Mouse (Mus musculus): ENCODE data around the gene Dab1. TPM values are rescaled to one million over a fixed set of nuclear protein-coding genes. Genes with fewer than 3 reads are reported as not detected.

The Dab1 gene
- polyA plus RNA-seq, 1 experiment from 2014 or later, result 195 TPM

GRCm38 (mm10) chr4:104059569-104059968 is 440.4 kb downstream of the Dab1 start:
- no peaks in the 10 kb centered on the region for H3K4me1 ChIP-seq (replicated peaks; ENCODE audit: control insufficient read depth, insufficient read depth, low read length)
- no peak overlapping the region for H3K9ac ChIP-seq (replicated peaks; ENCODE audit: low read depth, low read length)
- H3K4me2 ChIP-seq (ENCODE audit: low read length), result no peak overlapping the region
- no peak overlapping the region for H3K4me3 ChIP-seq (replicated peaks; ENCODE audit: low read length)
- no peak for ATAC-seq
- H3K27me3 ChIP-seq (replicated peaks; ENCODE audit: control insufficient read depth, insufficient read depth, low read length), result no peaks in the 10 kb centered on the region
- 35% methylated on average over 4 of the region's 4 CpGs for WGBS
- no peaks in the 10 kb centered on the region for H3K36me3 ChIP-seq (ENCODE audit: control insufficient read depth, insufficient read depth)
- no peaks in the 10 kb centered on the region for H3K9me3 ChIP-seq (ENCODE audit: control insufficient read depth, low read length)
- H3K27ac ChIP-seq (ENCODE audit: low read length), result no peak overlapping the region

GRCm38 (mm10) chr4:104062356-104062755 is 443.2 kb downstream of the Dab1 start:
- Histone ChIP-seq H3K27ac (ENCODE audit: low read length) (no peak overlapping the region), H3K4me1 (replicated peaks; ENCODE audit: control insufficient read depth, insufficient read depth, low read length) (peaks cover 4% of the 10 kb centered on the region), H3K36me3 (ENCODE audit: control insufficient read depth, insufficient read depth) (no peaks in the 10 kb centered on the region), H3K27me3 (replicated peaks; ENCODE audit: control insufficient read depth, insufficient read depth, low read length) (no peaks in the 10 kb centered on the region), H3K4me2 (ENCODE audit: low read length) (no peak overlapping the region), H3K4me3 (replicated peaks; ENCODE audit: low read length) (no peak overlapping the region), H3K9ac (replicated peaks; ENCODE audit: low read depth, low read length) (no peak overlapping the region), H3K9me3 (ENCODE audit: control insufficient read depth, low read length) (no peaks in the 10 kb centered on the region)
- no peak for ATAC-seq
- WGBS, result 59% methylated on average over 4 of the region's 4 CpGs

GRCm38 (mm10) chr4:104066901-104067300 is 447.7 kb downstream of the Dab1 start:
- no peak overlapping the region for H3K27ac ChIP-seq (ENCODE audit: low read length)

GRCm38 (mm10) chr4:104067748-104068147 is 448.6 kb downstream of the Dab1 start:
- 30% methylated on average over 3 of the region's 3 CpGs for WGBS
- ATAC-seq, result no peak
- H3K9ac ChIP-seq (replicated peaks; ENCODE audit: low read depth, low read length), result no peak overlapping the region

More at GRCm38 (mm10) chr4:104066901-104067300, 447.7 kb downstream of the Dab1 start:
- Histone ChIP-seq H3K27me3 (replicated peaks; ENCODE audit: control insufficient read depth, insufficient read depth, low read length) (peaks cover 1% of the 10 kb centered on the region; the same call in 1 of the 2 replicates), H3K9ac (replicated peaks; ENCODE audit: low read depth, low read length) (no peak overlapping the region), H3K36me3 (ENCODE audit: control insufficient read depth, insufficient read depth) (no peaks in the 10 kb centered on the region), H3K4me2 (ENCODE audit: low read length) (no peak overlapping the region), H3K4me1 (replicated peaks; ENCODE audit: control insufficient read depth, insufficient read depth, low read length) (peaks cover 4% of the 10 kb centered on the region), H3K4me3 (replicated peaks; ENCODE audit: low read length) (no peak overlapping the region), H3K9me3 (ENCODE audit: control insufficient read depth, low read length) (no peaks in the 10 kb centered on the region)
- WGBS, result 19% methylated on average over 5 of the region's 5 CpGs
- no peak for ATAC-seq

GRCm38 (mm10) chr4:104071296-104071695 is 452.1 kb downstream of the Dab1 start:
- Histone ChIP-seq H3K4me1 (replicated peaks; ENCODE audit: control insufficient read depth, insufficient read depth, low read length) (peaks cover 13% of the 10 kb centered on the region), H3K9me3 (ENCODE audit: control insufficient read depth, low read length) (no peaks in the 10 kb centered on the region), H3K27me3 (replicated peaks; ENCODE audit: control insufficient read depth, insufficient read depth, low read length) (peaks cover 3% of the 10 kb centered on the region; the same call in 1 of the 2 replicates), H3K36me3 (ENCODE audit: control insufficient read depth, insufficient read depth) (no peaks in the 10 kb centered on the region), H3K4me2 (ENCODE audit: low read length) (no peak overlapping the region), H3K4me3 (replicated peaks; ENCODE audit: low read length) (no peak overlapping the region), H3K9ac (replicated peaks; ENCODE audit: low read depth, low read length) (no peak overlapping the region), H3K27ac (ENCODE audit: low read length) (no peak overlapping the region)
- no peak for ATAC-seq
- WGBS, result 82% methylated on average over 10 of the region's 10 CpGs

More at GRCm38 (mm10) chr4:104067748-104068147, 448.6 kb downstream of the Dab1 start:
- H3K4me3 ChIP-seq (replicated peaks; ENCODE audit: low read length), result no peak overlapping the region
- no peak overlapping the region for H3K4me2 ChIP-seq (ENCODE audit: low read length)
- H3K27me3 ChIP-seq (replicated peaks; ENCODE audit: control insufficient read depth, insufficient read depth, low read length), result peaks cover 3% of the 10 kb centered on the region; the same call in 1 of the 2 replicates
- H3K27ac ChIP-seq (ENCODE audit: low read length), result no peak overlapping the region
- H3K36me3 ChIP-seq (ENCODE audit: control insufficient read depth, insufficient read depth), result no peaks in the 10 kb centered on the region
- peaks cover 4% of the 10 kb centered on the region for H3K4me1 ChIP-seq (replicated peaks; ENCODE audit: control insufficient read depth, insufficient read depth, low read length)
- H3K9me3 ChIP-seq (ENCODE audit: control insufficient read depth, low read length), result no peaks in the 10 kb centered on the region

GRCm38 (mm10) chr4:104073920-104074459 is 454.8 kb downstream of the Dab1 start:
- no peak overlapping the region for H3K4me2 ChIP-seq (ENCODE audit: low read length)
- no peak overlapping the region for H3K27ac ChIP-seq (ENCODE audit: low read length)
- H3K4me3 ChIP-seq (replicated peaks; ENCODE audit: low read length), result no peak overlapping the region
- 6% methylated on average over 7 of the region's 7 CpGs for WGBS
- ATAC-seq, result peak; percentile 67
- H3K27me3 ChIP-seq (replicated peaks; ENCODE audit: control insufficient read depth, insufficient read depth, low read length), result peaks cover 3% of the 10 kb centered on the region; the same call in 1 of the 2 replicates
- no peaks in the 10 kb centered on the region for H3K9me3 ChIP-seq (ENCODE audit: control insufficient read depth, low read length)
- no peaks in the 10 kb centered on the region for H3K36me3 ChIP-seq (ENCODE audit: control insufficient read depth, insufficient read depth)
- no peak overlapping the region for H3K9ac ChIP-seq (replicated peaks; ENCODE audit: low read depth, low read length)
- peaks cover 9% of the 10 kb centered on the region; the same call in 1 of the 2 replicates for H3K4me1 ChIP-seq (replicated peaks; ENCODE audit: control insufficient read depth, insufficient read depth, low read length)

- Histone ChIP-seq H3K27me3 (replicated peaks; ENCODE audit: control insufficient read depth, insufficient read depth, low read length) (no peaks in the 10 kb centered on the region), H3K4me3 (replicated peaks; ENCODE audit: low read length) (no peak overlapping the region), H3K4me1 (replicated peaks; ENCODE audit: control insufficient read depth, insufficient read depth, low read length) (peaks cover 9% of the 10 kb centered on the region; the same call in 1 of the 2 replicates), H3K9me3 (ENCODE audit: control insufficient read depth, low read length) (no peaks in the 10 kb centered on the region), H3K9ac (replicated peaks; ENCODE audit: low read depth, low read length) (no peak overlapping the region), H3K36me3 (ENCODE audit: control insufficient read depth, insufficient read depth) (no peaks in the 10 kb centered on the region), H3K27ac (ENCODE audit: low read length) (no peak overlapping the region), H3K4me2 (ENCODE audit: low read length) (no peak overlapping the region)
- WGBS, result 83% methylated on average over 1 of the region's 1 CpGs
- ATAC-seq, result no peak
Measured at GRCm38 (mm10) chr4:104077771-104078170, 458.6 kb downstream of the Dab1 start.

- 55% methylated on average over 6 of the region's 6 CpGs for WGBS
- no peaks in the 10 kb centered on the region for H3K9me3 ChIP-seq (ENCODE audit: control insufficient read depth, low read length)
- no peak overlapping the region for H3K27ac ChIP-seq (ENCODE audit: low read length)
- no peak for ATAC-seq
- no peak overlapping the region for H3K4me3 ChIP-seq (replicated peaks; ENCODE audit: low read length)
- no peaks in the 10 kb centered on the region for H3K4me1 ChIP-seq (replicated peaks; ENCODE audit: control insufficient read depth, insufficient read depth, low read length)
- H3K4me2 ChIP-seq (ENCODE audit: low read length), result no peak overlapping the region
- H3K36me3 ChIP-seq (ENCODE audit: control insufficient read depth, insufficient read depth), result no peaks in the 10 kb centered on the region
- H3K27me3 ChIP-seq (replicated peaks; ENCODE audit: control insufficient read depth, insufficient read depth, low read length), result no peaks in the 10 kb centered on the region
- no peak overlapping the region for H3K9ac ChIP-seq (replicated peaks; ENCODE audit: low read depth, low read length)
Measured at GRCm38 (mm10) chr4:104106299-104106698, 487.1 kb downstream of the Dab1 start.

- Histone ChIP-seq H3K9ac (replicated peaks; ENCODE audit: low read depth, low read length) (no peak overlapping the region), H3K4me2 (ENCODE audit: low read length) (no peak overlapping the region), H3K27ac (ENCODE audit: low read length) (no peak overlapping the region), H3K9me3 (ENCODE audit: control insufficient read depth, low read length) (no peaks in the 10 kb centered on the region), H3K4me1 (replicated peaks; ENCODE audit: control insufficient read depth, insufficient read depth, low read length) (peaks cover 15% of the 10 kb centered on the region), H3K36me3 (ENCODE audit: control insufficient read depth, insufficient read depth) (no peaks in the 10 kb centered on the region), H3K4me3 (replicated peaks; ENCODE audit: low read length) (no peak overlapping the region), H3K27me3 (replicated peaks; ENCODE audit: control insufficient read depth, insufficient read depth, low read length) (no peaks in the 10 kb centered on the region)
- ATAC-seq, result no peak
Measured at GRCm38 (mm10) chr4:104111614-104112013, 492.5 kb downstream of the Dab1 start.

All from forebrain, embryonic 16.5 days (tissue).